Mouse (Mus musculus) C3H10T1/2 (cell line): Measurements from ENCODE around the gene Prl7b1. TPM values are rescaled to one million over a fixed set of nuclear protein-coding genes. Genes with fewer than 3 reads are reported as not detected.

Source experiments
- polyA plus RNA-seq, 2 experiments: library from polyadenylated mRNA; unstranded; fragments of >200 nt; fragmentation: generic; extraction: Trizol; gene quantifications; one replicate each; pipeline ENCODE4 v1.2.1; 2012; ENCODE audit warnings: missing spikeins in 2 of 2

Prl7b1 gene
- not detected for polyA plus RNA-seq

DNA sequence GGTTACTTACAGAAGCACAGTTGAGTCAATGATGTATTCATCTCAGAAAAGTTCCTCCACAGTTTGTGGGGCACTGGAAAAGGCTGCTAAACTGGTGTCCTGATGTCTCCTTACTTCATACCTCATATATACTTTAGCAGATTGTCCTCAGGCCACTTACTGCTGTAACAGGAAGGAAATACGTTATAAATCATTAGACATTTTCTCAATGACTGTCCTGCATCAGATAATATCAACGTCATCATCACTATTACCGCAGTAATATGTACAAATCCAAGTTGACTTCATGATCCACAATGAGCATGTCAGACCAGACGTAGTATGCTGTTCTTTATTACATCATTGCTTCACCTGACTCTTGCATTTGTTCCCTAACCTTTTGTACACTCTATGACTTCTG lies at the start of gene Prl7b1:
Gene Prl7b1 (minus strand): TSS at position 101 of the 400 bp plus-strand sequence.

DNA sequence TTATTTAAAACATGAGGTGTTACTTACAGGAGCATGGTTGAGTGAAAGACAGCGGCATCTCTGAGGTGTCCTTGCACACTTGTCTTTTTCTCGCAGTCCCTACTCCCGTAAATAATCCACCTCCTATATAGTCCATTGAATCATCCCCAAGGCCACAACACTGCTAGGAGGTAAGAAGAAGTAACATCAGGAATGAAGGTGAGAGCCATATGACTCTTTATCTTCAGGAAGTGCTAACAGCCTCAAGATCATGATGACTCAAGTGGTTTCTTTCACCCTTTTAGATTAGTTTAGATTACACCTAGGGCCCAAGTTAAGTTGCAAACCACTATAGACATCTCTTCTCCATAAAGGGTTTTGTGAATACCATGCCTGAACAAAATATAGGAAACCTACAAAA lies 32.0 kb upstream of the Prl7b1 start, which contains the start of gene Prl7a1:
Gene Prl7a1 (minus strand): TSS at position 101 of the 400 bp plus-strand sequence.

DNA sequence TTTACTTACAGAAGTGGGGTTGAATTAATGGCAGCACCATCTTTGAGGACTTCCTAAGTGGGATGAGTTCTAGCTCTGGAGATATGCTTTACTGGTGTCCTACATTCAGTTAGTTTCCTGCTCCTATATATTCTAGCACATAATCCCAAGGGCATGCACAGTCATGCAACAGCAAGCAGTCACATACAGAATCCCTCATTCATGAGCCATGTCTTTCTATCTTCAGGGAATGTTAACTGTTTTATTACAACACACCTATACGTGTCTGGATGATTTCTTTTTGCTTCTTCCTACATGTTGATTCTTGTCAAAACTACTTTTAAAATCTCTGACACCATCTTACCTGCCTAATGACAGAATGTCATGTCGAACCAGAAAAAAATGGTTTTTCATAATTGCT lies 28.3 kb downstream of the Prl7b1 start, which contains the start of gene Prl8a1:
Gene Prl8a1 (minus strand): TSS at position 101 of the 400 bp plus-strand sequence.

DNA sequence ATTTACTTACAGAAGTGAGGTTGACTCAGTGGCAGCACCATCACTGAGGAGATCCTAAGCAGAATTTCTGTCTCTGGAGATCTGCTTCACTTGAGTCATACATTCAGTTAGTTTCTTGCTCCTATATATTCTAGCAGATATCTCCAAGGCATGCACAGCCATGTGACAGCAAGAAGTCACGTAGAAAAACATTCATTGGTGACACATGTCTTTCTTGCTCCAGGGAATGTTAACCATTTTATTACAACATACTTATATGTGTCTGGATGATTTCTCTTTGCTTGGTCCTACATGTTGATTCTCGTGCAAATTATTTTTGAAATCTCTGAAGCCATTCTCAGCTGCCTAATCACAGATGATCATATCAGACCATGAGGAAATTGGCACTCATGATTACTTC lies 45.9 kb downstream of the Prl7b1 start, which contains the start of gene Prl8a9:
Gene Prl8a9 (minus strand): TSS at position 101 of the 400 bp plus-strand sequence.

Other genes starting within 250 kb of the Prl7b1 start
- gene Prl2b1, start 219.7 kb downstream of the Prl7b1 start, polyA plus RNA-seq: not detected
- not detected for gene Prl8a6, start 171.9 kb downstream of the Prl7b1 start, polyA plus RNA-seq
- gene Prl8a8, start 97.4 kb downstream of the Prl7b1 start, polyA plus RNA-seq: not detected
- gene Prl8a9, start 46.0 kb downstream of the Prl7b1 start, polyA plus RNA-seq: not detected
- gene Prl8a1, start 28.4 kb downstream of the Prl7b1 start, polyA plus RNA-seq: not detected
- not detected for gene Prl7a1, start 31.9 kb upstream of the Prl7b1 start, polyA plus RNA-seq
- not detected for gene Prl7a2, start 57.5 kb upstream of the Prl7b1 start, polyA plus RNA-seq
- not detected for gene Prl7d1, start 106.2 kb upstream of the Prl7b1 start, polyA plus RNA-seq
- not detected for gene Prl7c1, start 170.2 kb upstream of the Prl7b1 start, polyA plus RNA-seq
- gene Prl2a1, start 191.1 kb upstream of the Prl7b1 start, polyA plus RNA-seq: not detected
- not detected for gene Prl2c1, start 238.8 kb upstream of the Prl7b1 start, polyA plus RNA-seq